Mouse (Mus musculus): ENCODE results near the gene Thada. TPM values are rescaled to one million over a fixed set of nuclear protein-coding genes. Genes with fewer than 3 reads are reported as not detected.

The Thada gene
- total and polyA plus RNA-seq, 3 experiments = 17.3 to 26.7 (median 22.2) TPM

DNA sequence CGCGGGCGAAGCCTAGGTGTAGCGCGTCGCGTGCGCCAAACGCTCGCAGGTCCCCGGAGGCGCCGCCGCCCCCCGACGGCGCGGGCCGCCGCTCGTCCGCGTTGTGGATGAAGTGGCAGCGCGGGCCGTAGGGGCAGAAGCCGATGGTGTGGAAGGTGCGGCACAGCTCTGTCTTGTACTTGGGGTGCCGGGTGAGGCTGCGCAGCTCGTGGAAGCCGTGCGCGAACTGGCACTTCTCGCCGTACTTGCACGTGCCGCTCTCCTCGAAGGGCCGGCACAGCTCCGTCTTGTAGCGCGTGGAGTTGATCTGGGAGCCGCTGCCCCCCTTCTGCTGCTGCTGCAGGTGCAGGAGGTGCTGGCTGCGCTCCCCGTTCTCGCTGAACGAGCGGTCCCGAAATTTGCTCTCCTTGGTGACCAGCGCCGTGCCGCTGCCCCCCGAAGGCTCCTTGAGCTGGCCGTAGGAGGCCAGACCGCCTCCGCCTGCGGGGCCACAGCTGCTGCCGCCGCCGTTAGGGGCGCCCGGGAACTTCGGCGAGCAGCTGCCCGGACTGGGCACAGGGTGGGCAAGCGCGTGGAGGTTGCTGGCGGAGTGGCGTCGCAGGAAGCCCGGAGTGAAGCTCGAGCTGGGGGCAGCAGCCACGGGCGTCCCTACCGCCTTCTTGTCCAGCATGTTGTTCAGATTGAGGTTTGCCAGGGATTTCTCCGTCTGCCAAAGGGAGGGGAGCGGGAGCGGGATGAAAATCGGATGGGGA is 279.4 kb downstream of the Thada start (continued):
- TF ChIP-seq PAX5 (IDR thresholded peaks at IDR 0.05; ENCODE audit: low read length) (no peak), MAZ (IDR thresholded peaks at IDR 0.05; ENCODE audit: low read depth, low read length) (no peak), NRF1 (IDR thresholded peaks at IDR 0.05; ENCODE audit: low read depth, low read length) (no peak), TBP (conservative IDR thresholded peaks at IDR 0.05; ENCODE audit: low read depth, low read length) (no peak), ELF1 (IDR thresholded peaks at IDR 0.05; ENCODE audit: low read depth, low read length) (no peak), ZC3H11A (IDR thresholded peaks at IDR 0.05; ENCODE audit: low read depth, low read length) (no peak), MAX (IDR thresholded peaks at IDR 0.05; ENCODE audit: low read length) (peak; percentile 68)

DNA sequence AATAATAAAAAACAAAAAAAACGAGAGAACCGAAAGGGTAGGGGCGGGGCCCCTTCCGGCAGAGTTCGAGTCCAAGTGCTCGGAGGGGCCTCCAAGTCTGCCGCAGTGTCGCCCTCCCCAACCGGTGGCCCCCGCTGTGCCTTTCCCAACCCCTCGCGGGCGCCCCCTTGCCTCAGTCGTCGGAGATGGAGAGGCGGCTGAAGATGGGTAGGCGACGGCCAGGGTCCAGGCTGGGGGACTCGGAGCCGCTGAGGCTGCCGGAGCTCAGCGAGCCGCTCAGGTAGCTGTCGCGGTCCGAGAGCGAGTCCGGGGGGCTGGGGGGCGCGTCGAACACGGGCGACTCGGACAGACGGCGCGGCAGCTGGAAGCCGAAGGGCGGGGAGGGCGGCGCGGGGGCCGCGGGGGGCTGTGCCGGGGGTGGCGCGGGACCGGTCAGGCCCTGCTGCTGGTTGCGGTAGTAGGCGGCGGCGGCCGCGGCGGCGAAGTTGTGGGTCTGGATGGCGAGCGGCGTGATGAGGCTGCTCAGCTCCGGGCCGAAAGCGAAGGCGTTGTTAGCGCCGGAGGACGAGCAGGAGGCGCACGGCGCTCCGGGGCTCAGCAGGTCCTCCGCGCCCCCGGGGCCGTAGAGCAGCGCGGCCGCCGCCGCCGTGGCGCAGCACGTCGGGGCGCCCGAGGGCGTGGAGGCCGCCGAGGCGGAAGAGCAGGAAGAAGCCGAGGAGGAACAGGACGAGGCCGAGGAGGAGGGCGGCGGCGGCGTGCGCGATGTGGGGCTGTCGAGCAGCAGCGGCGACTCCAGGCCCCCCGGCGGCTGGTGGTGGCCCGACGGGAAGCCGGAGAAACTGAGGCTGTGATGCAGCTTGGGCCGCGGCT is 280.2 kb downstream of the Thada start:
- in situ Hi-C loops (cut with MboI; ENCODE audit: low pct_ligation_motif_present, low pct_unique_long_range_greater_than_20kb, low sequenced_read_pairs) (no loop called here), dilution Hi-C loops (cut with MboI; ENCODE audit: extremely low pct_ligation_motif_present, extremely low pct_unique_long_range_greater_than_20kb, low sequenced_read_pairs) (no loop called here)
- Histone ChIP-seq H3K4me3 (replicated peaks in 1 of 3; ENCODE audit: low read depth in 2 of 3, low read length in 2 of 3, poor library complexity in 1 of 3) (peak overlapping the region; percentile 66 to 79 (median 73)), H3K27ac (ENCODE audit: insufficient read depth, low read depth) (peak overlapping the region; percentile 82; the same call in 1 of the 2 replicates), H3K27me3 (replicated peaks) (no peaks in the 10 kb centered on the region), H3K4me1 (ENCODE audit: control insufficient read depth in 1 of 2, insufficient read depth in 2 of 2) (peaks cover 3 to 39% of the 10 kb centered on the region in 2 experiments; a peak in 3 of 4 replicates), H3K4me2 (ENCODE audit: insufficient read depth, low read depth, poor library complexity, severe bottlenecking) (peak overlapping the region; percentile 25; the same call in 1 of the 2 replicates), H3K79me2 (replicated peaks; ENCODE audit: control insufficient read depth, extremely low read depth, insufficient read depth, poor library complexity, severe bottlenecking) (peaks cover 19% of the 10 kb centered on the region), H3K9ac (ENCODE audit: insufficient read depth, low read depth) (peak overlapping the region; percentile 75), H3K9me3 (replicated peaks; ENCODE audit: low read length) (peaks cover 10% of the 10 kb centered on the region), H3K36me3 (replicated peaks in 1 of 2; ENCODE audit: control insufficient read depth in 1 of 2, insufficient read depth in 1 of 2, low read length in 1 of 2) (peaks cover 5 to 43% of the 10 kb centered on the region in 2 experiments)
- no peak for DNase-seq (ENCODE audit: extremely low read depth)
- TF ChIP-seq JUN (IDR thresholded peaks at IDR 0.05; ENCODE audit: insufficient read depth, low read depth, low read length) (no peak), CTCF (conservative IDR thresholded peaks at IDR 0.05 in 1 of 2, IDR thresholded peaks at IDR 0.05 in 1 of 2; ENCODE audit: low read depth in 2 of 2, low read length in 2 of 2) (peak in 1 of 2 experiments; percentile 54; a peak in 2 of 4 replicates), ZC3H11A (IDR thresholded peaks at IDR 0.05; ENCODE audit: low read depth, low read length) (no peak), KAT2A (IDR thresholded peaks at IDR 0.05; ENCODE audit: insufficient replicate concordance, low read length) (no peak), MAX (IDR thresholded peaks at IDR 0.05; ENCODE audit: low read length) (no peak), GABPA (IDR thresholded peaks at IDR 0.05; ENCODE audit: insufficient replicate concordance, low read depth, low read length) (no peak), NELFE (IDR thresholded peaks at IDR 0.05; ENCODE audit: low read depth, low read length) (no peak), SMC3 (IDR thresholded peaks at IDR 0.05; ENCODE audit: low read depth, low read length) (peak; percentile 35), RCOR1 (conservative IDR thresholded peaks at IDR 0.05; ENCODE audit: low read depth, low read length) (no peak), MAZ (IDR thresholded peaks at IDR 0.05; ENCODE audit: low read depth, low read length) (peak; percentile 57; the same call in 1 of the 2 replicates), TCF12 (IDR thresholded peaks at IDR 0.05; ENCODE audit: low read depth, low read length) (no peak), ZKSCAN1 (IDR thresholded peaks at IDR 0.05; ENCODE audit: borderline replicate concordance, low read depth, low read length) (no peak), SIN3A (IDR thresholded peaks at IDR 0.05; ENCODE audit: low read length) (0 out of 2 replicates have a peak, but pooled peaks have one; percentile 12), POLR2AphosphoS2 (IDR thresholded peaks at IDR 0.05; ENCODE audit: low read depth, low read length) (no peak), BHLHE40 (IDR thresholded peaks at IDR 0.05; ENCODE audit: low read depth, low read length) (no peak), MXI1 (IDR thresholded peaks at IDR 0.05; ENCODE audit: low read depth, low read length) (no peak), ETS1 (conservative IDR thresholded peaks at IDR 0.05; ENCODE audit: low read depth, low read length) (no peak), USF1 (IDR thresholded peaks at IDR 0.05; ENCODE audit: low read depth, low read length) (no peak), MYC (IDR thresholded peaks at IDR 0.05; ENCODE audit: low read depth, low read length) (no peak), JUND (conservative IDR thresholded peaks at IDR 0.05; ENCODE audit: low read depth, low read length) (no peak), CHD1 (IDR thresholded peaks at IDR 0.05; ENCODE audit: low read depth, low read length) (no peak), USF2 (conservative IDR thresholded peaks at IDR 0.05; ENCODE audit: low read depth, low read length) (no peak), ZNF384 (IDR thresholded peaks at IDR 0.05; ENCODE audit: low read depth, low read length) (no peak), TBP (conservative IDR thresholded peaks at IDR 0.05; ENCODE audit: low read depth, low read length) (no peak), PAX5 (IDR thresholded peaks at IDR 0.05; ENCODE audit: low read length) (no peak), E2F4 (IDR thresholded peaks at IDR 0.05; ENCODE audit: insufficient replicate concordance, low read depth, low read length) (no peak), RAD21 (IDR thresholded peaks at IDR 0.05; ENCODE audit: low read depth, low read length) (no peak; the same call in none of the 2 replicates), POLR2A (IDR thresholded peaks at IDR 0.05; ENCODE audit: low read depth, low read length) (no peak), ELF1 (IDR thresholded peaks at IDR 0.05; ENCODE audit: low read depth, low read length) (0 out of 2 replicates have a peak, but pooled peaks have one; percentile 22), IRF4 (IDR thresholded peaks at IDR 0.05; ENCODE audit: low read depth, low read length) (no peak), MEF2A (IDR thresholded peaks at IDR 0.05; ENCODE audit: borderline replicate concordance, low read depth, low read length) (no peak), ZMIZ1 (IDR thresholded peaks at IDR 0.05; ENCODE audit: low read depth, low read length) (no peak)

Measured in CH12.LX (cell line).